Mouse (Mus musculus) embryonic fibroblast, embryonic 13.5 days (primary cell): ENCODE measurements around the gene Lrrc30. TPM values are rescaled to one million over a fixed set of nuclear protein-coding genes. Genes with fewer than 3 reads are reported as not detected.

Source experiments
- H3K27ac ChIP-seq: 2 replicates; pipeline ENCODE4 v1.5.1; 2012; ENCODE audit warnings: low read length, control low read depth, inconsistent platforms; ENCODE audit not compliant: insufficient read depth
- H3K4me1 ChIP-seq: 2 replicates; pipeline ENCODE4 v1.6.1; 2011; ENCODE audit warnings: low read length; ENCODE audit not compliant: control insufficient read depth, insufficient read depth
- H3K4me3 ChIP-seq: 2 replicates; pipeline ENCODE4 v1.5.1; 2011; ENCODE audit warnings: mild to moderate bottlenecking, control low read depth, low read length; ENCODE audit not compliant: insufficient read depth
- CTCF ChIP-seq: IDR thresholded peaks from 2 replicates; pipeline ENCODE4 v1.5.1; 2011; ENCODE audit warnings: mild to moderate bottlenecking, control low read depth, low read length, moderate library complexity, borderline replicate concordance; ENCODE audit not compliant: insufficient read depth
- POLR2A ChIP-seq: IDR thresholded peaks from 2 replicates; pipeline ENCODE4 v1.6.1; 2011; ENCODE audit warnings: low read depth, mild to moderate bottlenecking, control low read depth, low read length, moderate library complexity
- polyA plus RNA-seq: library from polyadenylated mRNA; stranded (reverse); fragments of >200 nt; gene quantifications from 2 replicates; pipeline ENCODE4 v1.2.4, GENCODE M21; 2011; ENCODE audit warnings: low read depth; ENCODE audit not compliant: missing spikeins, insufficient read length

The Lrrc30 gene
- polyA plus RNA-seq, 1 experiment = not detected

DNA sequence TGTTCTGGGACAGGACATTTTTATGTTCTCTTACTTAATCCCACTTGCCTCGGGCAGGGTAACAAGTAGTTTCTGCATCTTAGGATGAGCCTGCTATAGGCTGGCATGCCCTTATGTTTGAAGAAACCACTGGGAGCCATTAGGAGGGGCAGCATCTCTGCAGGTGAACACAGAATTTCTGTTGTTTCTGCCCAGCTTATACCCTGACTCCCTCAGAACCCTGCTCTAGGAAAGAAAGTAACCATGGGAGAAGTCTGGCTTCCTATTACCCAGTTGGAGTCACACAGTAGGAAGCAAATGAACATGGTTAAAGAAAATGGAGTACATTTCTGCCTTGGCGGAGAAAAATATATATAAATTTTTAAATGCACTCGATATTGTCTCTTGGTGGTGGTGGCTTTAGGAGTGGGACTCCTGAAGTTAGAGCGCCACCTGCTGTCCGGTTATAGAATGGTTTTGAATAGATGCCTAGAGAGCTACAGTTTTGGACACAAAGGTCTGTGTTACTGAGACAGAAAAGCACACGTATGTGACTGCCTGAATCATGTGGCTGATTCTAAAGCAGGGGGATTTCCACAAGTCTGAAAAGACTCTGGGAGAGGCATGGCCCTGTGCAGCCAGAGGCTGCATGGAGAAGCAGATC lies 47.5 kb downstream of the Lrrc30 start:
- Histone ChIP-seq H3K27ac (no peak overlapping the region), H3K4me3 (no peak overlapping the region), H3K4me1 (no peaks in the 10 kb centered on the region)
- TF ChIP-seq CTCF (no peak), POLR2A (no peak)

DNA sequence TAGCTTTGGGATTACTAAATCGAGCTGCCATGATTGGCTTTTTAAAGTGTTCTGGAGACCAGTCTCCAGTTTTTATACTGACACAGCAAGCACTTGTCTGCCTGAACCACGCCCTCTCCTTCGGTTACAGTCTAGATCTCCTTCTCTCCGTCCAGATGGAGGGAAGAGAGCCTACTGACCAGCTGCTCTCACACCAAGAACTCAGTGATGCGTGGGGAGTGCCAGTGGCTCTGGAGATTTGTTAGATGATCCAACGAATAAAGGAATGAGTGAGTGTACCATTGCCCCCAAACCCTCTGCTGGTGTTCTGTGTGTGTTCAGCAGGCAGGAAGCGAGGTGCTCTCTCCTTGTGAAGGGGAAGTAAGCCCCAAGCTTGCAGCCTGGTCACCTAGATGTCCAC lies 48.0 kb downstream of the Lrrc30 start:
- no peak overlapping the region for H3K27ac ChIP-seq
- no peak overlapping the region for H3K4me3 ChIP-seq

DNA sequence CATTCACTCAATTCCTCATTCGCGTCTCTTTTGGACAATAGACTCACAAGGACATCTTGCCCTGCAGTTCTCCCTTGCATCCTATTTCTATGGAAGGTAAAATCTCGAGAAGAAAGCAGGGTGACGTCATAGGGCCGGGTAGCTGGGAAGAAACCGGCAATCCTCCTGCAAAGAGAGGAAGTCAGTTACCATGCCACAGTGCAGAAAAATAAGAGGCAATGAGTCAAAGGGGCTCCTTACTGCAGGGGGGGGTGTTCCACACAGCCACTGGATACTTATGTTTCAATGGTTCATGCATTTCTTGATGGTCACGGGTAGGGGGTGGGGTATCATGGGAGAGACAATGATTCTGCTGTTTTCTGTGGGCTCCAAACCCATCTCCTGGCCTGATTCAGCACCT lies 49.1 kb downstream of the Lrrc30 start:
- H3K4me1 ChIP-seq = no peaks in the 10 kb centered on the region
- H3K27ac ChIP-seq = no peak overlapping the region
- H3K4me3 ChIP-seq = no peak overlapping the region
- TF ChIP-seq POLR2A (no peak), CTCF (no peak)

More for the DNA sequence above, 48.0 kb downstream of the Lrrc30 start:
- no peaks in the 10 kb centered on the region for H3K4me1 ChIP-seq
- TF ChIP-seq POLR2A (no peak), CTCF (no peak)

DNA sequence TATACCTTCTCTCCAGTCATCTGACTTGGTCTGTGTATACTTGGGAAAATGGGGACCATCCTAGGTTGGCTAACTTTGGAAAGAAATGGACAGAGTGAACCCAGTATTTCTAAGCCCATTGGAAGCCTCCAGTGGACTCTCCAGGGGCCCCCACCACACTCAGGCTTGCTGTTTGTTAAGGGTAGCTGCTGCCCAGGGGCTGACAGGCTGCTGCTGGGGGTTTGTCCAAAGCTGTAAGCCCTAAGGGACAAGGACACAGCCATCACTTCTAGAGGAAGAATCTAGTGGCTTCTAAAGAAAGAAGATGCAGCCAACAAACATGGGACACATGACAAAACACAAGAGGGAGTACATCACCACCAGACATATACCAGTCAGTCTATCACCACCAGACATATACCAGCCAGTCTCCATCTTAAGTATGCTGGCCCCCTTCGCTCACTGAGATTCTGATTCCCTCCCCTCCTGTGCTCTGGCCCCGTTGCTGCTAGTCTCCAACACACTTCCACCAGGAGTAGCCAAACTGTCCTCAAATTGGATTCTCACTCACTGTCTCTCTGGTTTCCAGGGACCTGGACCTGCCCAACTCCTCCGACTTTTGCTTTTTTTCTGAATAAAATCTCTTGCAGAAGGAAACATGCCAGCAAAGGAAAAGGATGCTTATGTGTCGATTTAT lies 49.7 kb downstream of the Lrrc30 start:
- Histone ChIP-seq H3K4me1 (no peaks in the 10 kb centered on the region), H3K4me3 (no peak overlapping the region), H3K27ac (no peak overlapping the region)
- TF ChIP-seq POLR2A = no peak
- no peak for TF ChIP-seq CTCF

- Histone ChIP-seq H3K4me1 (no peaks in the 10 kb centered on the region), H3K4me3 (no peak overlapping the region), H3K27ac (no peak overlapping the region)
- TF ChIP-seq POLR2A (no peak), CTCF (no peak)
Measured at GRCm38 (mm10) chr17:67581839-67582238, 50.7 kb downstream of the Lrrc30 start.

Other genes with a start within 250 kb of the Lrrc30 start
- 1.3 and 2.5 TPM in 2 replicates for gene Lama1, start 64.5 kb upstream of the Lrrc30 start, polyA plus RNA-seq